Mouse (Mus musculus): ENCODE results near the gene Map3k20.

Gene Map3k20

GRCm38 (mm10) chr2:72285256-72285887, at the start of gene Map3k20:
Gene Map3k20 (plus strand): TSS chr2:72285637.
- peak; percentile 24 for DNase-seq

DNA sequence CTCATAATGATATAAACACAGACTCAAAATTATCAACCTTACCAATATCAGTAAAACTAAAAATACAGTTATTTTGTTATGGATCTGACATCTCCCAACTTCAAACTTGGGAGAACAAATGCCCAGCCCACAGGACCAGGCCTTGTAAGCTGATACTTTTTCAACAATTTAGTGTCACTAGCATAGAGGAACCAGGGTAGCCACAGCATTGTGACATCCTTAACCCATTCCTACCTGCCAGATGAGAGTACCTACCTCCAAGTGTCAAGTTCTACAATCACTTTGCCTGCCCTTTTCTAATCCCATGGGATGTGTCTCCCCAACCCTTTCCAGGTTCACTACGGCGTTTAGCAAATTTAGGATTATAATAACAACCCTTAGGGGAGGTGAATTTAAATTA, 47.0 kb upstream of the Map3k20 start:
- DNase-seq, result no peak

GRCm38 (mm10) chr2:72238925-72239324, 46.5 kb upstream of the Map3k20 start:
- no peak for DNase-seq

- DNase-seq, result no peak
Measured at GRCm38 (mm10) chr2:72239456-72239855, 46.0 kb upstream of the Map3k20 start.

DNA sequence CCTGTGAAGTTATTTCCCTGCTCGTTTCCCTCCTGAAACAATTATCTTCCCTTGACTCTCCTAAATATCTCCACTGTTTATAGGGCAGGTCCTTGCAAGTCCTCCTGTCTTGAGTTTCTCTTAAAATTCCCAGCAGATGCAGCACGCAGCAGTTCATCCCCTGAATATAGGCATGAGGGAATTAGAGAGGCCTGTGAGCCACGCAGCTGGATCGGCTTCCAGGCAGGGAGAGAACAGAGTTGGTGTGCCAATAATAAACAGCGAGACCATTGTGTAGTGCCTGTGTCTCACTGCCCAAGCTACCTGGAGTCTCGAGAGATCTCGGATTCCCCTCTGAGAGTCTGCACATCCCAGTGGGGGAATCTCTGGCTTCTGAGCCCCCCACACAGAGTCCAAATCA, 45.4 kb upstream of the Map3k20 start:
- no peak for DNase-seq

GRCm38 (mm10) chr2:72240691-72241090, 44.7 kb upstream of the Map3k20 start:
- no peak for DNase-seq

DNA sequence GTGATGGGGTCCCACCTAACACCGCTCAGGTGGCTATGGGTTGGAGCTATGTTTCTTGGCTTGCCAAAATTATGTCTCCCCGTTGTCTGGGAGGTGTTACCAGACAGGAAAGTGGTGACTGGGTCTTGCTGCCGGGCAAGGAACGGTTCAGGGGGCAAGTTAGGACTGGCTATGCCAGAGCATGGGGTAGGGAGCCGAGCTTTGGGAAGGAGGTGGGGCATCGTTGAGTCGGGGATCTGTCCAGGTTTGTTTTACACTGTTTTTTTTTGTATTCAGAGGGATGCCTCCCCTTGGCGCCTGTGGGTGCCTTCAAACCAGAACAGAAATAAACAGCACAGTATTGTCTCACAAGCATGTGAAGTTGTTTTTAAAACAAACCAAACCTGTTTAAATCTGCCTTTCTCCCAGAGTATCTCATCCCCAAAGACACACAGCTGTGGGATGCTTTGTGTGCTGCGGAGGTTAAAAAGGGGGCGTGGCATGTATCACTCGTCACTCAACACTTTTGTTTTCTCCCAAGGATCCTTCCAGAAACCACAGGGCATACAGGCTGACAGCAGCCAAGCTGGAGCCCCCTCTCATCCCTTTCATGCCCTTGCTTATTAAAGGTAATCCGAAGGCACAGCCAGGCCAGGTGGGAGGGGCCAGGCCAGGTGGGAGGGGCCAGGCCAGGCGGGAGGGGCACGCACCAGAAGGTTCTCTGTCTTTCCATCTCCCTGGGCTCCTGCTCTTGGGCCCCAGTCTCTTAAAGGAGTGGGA, 43.5 kb upstream of the Map3k20 start:
- no peak for DNase-seq

GRCm38 (mm10) chr2:72242910-72243675, 42.3 kb upstream of the Map3k20 start:
- DNase-seq, result no peak

- no peak for DNase-seq
Measured at GRCm38 (mm10) chr2:72245631-72246030, 39.8 kb upstream of the Map3k20 start.

- DNase-seq, result no peak
Measured at GRCm38 (mm10) chr2:72246376-72246775, 39.1 kb upstream of the Map3k20 start.

DNA sequence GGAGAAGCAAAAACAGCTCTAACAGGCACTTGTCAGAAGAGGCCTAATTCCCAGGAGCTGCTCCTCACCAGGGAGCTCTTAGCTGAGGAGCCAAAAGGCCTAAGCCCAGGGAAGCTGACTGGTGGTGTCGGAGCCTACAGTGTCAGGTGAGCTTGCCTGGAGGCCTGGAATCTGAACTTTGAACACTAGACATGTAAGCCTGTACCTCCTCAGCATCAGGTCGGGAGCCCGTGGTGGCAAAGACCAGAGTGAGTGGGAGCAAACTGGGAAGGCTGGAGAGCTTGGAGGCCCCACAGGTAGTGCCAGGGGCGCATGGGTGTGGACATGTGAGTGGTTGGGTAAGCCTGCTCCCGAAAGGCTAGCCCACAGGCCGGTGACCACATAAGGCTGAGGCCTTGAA, 37.6 kb upstream of the Map3k20 start:
- no peak for DNase-seq

DNA sequence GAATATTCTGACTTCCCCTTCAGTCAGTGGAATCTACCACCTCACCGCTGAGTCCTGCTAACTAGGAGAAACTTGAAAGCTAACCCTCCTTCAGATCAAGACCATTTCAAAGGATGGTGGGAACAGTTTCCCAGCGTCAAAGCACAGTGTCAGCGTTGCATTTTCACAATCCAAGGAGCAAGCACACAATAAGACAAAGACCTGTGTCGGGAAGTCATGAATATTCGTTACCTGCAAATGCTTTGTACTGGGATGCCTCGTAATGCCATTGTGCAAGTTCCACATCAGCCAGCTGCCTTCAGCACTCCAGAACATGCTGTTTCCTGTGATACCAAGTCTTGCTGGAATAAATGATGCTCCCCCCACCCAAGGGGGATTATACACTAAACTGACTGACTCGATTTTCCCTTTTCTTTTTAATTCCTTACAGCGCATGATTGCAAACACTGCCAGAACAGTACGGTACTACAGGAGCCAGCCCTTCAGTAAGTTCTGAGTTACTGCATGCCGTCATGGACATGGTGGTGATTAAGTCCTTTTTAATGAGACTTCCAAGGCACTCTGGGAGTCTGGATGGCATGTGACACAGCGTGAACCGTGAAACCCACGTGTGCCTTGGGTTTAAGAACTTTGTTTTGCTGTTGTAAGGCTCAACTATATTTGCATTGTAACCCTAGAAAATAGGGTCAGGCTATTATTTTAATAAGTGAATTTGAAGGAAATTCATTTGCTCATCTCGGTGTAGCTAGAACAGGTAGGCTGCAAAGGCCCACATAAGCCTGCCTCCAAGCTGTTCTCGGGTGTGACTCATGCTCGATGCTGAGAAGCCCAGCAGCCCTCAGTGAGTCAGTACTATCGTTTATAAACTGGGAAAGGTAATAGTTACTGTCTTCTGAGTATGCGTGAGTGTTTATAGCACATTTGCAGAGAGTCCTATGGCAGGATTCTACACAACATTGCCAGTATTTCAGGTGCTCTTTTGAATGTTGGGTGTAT, 32.6 kb upstream of the Map3k20 start:
- no peak for DNase-seq

GRCm38 (mm10) chr2:72253882-72254281, 31.6 kb upstream of the Map3k20 start:
- DNase-seq, result no peak

- DNase-seq, result no peak
Measured at GRCm38 (mm10) chr2:72254813-72255582, 30.4 kb upstream of the Map3k20 start.

GRCm38 (mm10) chr2:72260704-72261103, 24.7 kb upstream of the Map3k20 start:
- DNase-seq, result no peak

GRCm38 (mm10) chr2:72262814-72263480, 22.5 kb upstream of the Map3k20 start:
- DNase-seq, result no peak

GRCm38 (mm10) chr2:72267390-72267789, 18.0 kb upstream of the Map3k20 start:
- no peak for DNase-seq

DNA sequence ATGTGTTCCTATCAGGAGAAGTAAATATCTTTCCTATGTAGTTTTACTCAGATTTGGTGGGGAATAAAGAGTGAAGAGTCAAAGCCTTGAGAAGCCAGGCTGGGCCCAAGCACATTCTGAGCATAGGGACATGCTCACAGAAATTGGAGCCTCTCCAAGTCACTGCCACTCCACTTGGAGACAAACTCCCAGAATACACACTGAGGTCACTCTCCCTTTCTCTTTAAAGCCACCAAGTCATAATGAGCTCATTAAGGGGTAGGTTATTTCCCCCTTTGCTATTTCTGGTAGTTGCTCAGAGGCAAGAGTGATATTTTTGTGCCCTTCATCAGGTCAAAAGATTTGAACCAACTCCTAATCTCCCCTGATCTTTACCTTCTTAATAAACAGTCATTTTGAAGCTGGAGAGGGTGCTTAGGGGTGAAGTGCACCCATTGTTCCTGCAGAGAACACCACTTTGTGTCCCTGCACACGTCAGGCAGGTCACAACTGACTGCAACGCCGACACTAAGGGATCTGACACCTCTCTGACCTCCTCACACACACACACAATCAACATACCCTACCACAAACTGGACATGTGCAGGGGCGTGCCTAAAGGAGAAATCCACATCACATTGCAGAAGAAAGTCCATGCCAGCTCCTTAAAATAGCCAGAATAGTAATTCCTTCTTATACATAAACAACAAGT, 15.6 kb upstream of the Map3k20 start:
- no peak for DNase-seq

DNA sequence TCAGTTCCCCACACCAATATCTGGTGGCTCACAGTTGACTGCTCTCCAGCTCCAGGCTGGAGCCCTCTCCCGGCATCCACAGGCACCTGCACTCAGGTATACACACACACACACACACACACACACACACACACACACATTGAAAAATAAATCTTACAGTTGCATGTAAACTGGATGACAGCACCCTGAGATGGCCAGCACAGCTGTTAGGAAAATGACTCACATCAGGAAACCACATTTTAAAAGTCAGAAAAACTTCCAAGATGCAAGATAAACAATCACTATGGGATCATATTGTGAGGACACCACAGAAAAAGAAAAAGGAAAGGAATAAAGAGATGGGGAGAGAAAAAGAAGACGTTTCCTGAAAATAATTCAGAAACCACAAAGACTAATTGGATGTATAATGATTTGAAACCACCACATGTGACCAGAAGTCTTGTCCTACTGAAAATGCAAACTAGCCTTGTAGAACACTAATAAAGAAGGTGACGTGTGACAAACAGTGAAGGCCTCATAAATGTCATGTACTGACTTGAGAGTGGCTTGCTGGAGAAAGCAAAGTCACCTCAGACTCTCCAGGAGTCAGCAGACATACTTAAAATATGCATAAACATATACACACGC, 7.1 kb upstream of the Map3k20 start:
- DNase-seq, result no peak

DNA sequence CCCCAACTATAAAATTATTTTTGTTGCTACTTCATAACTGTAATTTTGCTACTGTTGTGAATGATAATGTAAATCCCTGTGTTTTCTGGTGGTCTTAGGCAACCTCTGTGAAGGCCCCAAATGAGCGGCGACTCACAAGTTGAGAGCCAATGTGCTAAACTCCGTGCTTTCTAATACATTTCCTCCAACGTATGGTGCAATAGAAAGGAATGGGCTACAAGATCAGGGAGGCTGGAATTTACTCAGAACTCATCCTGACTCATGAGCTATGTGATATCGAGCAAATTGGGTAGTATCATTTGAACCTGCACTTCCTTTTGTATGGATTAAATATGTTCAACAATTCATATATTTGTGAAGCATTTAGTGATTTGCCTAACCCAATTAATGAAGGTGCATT, 4.9 kb upstream of the Map3k20 start:
- no peak for DNase-seq

Measured in cerebellum, adult 11 months (tissue).